Mouse (Mus musculus) liver, adult 2 months (tissue): Measurements from ENCODE around the gene Gcnt1.

Experiments used
- CTCF ChIP-seq: fragments of 200-500 bp; IDR thresholded peaks from 2 replicates; pipeline ENCODE4 v1.5.1; 2011; ENCODE audit warnings: low read depth, low read length, control low read depth
- POLR2A ChIP-seq: fragments of 200-500 bp; IDR thresholded peaks from 2 replicates; pipeline ENCODE4 v1.6.1; 2011; ENCODE audit warnings: low read length, control low read depth; ENCODE audit not compliant: insufficient read depth; ENCODE audit errors: extremely low read depth

DNA sequence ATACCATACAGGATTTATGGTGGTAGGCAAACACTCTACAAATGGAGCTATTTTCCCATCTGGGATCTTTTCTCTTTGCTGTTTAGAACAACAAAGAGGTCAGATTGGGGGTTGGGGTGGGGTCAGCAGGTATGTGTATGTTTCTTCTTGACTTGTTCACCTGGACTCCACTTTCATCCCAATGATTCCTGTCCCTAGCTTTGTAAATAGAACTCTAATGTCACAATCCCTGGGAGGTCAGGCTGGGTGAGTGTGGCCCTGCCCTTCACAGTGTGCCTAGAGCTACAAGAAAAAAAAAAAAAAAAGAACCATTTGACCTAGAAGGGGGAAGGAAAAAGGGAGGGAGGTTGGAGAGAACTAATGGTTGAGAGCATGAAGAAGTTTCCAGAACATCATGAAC lies 35.9 kb upstream of the Gcnt1 start:
- TF ChIP-seq CTCF (no peak), POLR2A (no peak)
